Mouse (Mus musculus) cerebellum, adult 8-10 months (tissue): ENCODE data around the gene Cpm.
"Not testable (repeated sequence)": the region's sequence is repeated elsewhere in the genome, so short reads cannot be mapped to it uniquely, and the experiment has no call there.

Experiments used
- DNase-seq: peaks from one replicate; pipeline ENCODE4 v3.0.0; 2022

Cpm gene

GRCm38 (mm10) chr10:117594291-117594850 is 34.9 kb upstream of the Cpm start:
- DNase-seq: no peak

GRCm38 (mm10) chr10:117594913-117595312 is 34.4 kb upstream of the Cpm start:
- no peak for DNase-seq

- no peak for DNase-seq
Observed at GRCm38 (mm10) chr10:117595442-117596164, 33.7 kb upstream of the Cpm start.

GRCm38 (mm10) chr10:117596165-117596735 is 33.0 kb upstream of the Cpm start:
- DNase-seq: no peak

GRCm38 (mm10) chr10:117596771-117597324 is 32.5 kb upstream of the Cpm start:
- DNase-seq: no peak

GRCm38 (mm10) chr10:117597371-117598265 is 31.7 kb upstream of the Cpm start:
- not testable (repeated sequence) for DNase-seq

GRCm38 (mm10) chr10:117598266-117598950 is 30.9 kb upstream of the Cpm start:
- DNase-seq: no peak

GRCm38 (mm10) chr10:117598951-117599572 is 30.2 kb upstream of the Cpm start:
- not testable (repeated sequence) for DNase-seq

GRCm38 (mm10) chr10:117601146-117602035 is 27.9 kb upstream of the Cpm start:
- no peak for DNase-seq

GRCm38 (mm10) chr10:117602325-117603129 is 26.8 kb upstream of the Cpm start:
- no peak for DNase-seq

- DNase-seq: no peak
Observed at GRCm38 (mm10) chr10:117603130-117603833, 26.0 kb upstream of the Cpm start.

- DNase-seq: no peak
Observed at GRCm38 (mm10) chr10:117603834-117604623, 25.3 kb upstream of the Cpm start.

GRCm38 (mm10) chr10:117604624-117605282 is 24.5 kb upstream of the Cpm start:
- DNase-seq: no peak

- DNase-seq: no peak
Observed at GRCm38 (mm10) chr10:117605283-117606243, 23.7 kb upstream of the Cpm start.

- DNase-seq: no peak
Observed at GRCm38 (mm10) chr10:117606423-117606822, 22.9 kb upstream of the Cpm start.

- DNase-seq: no peak
Observed at GRCm38 (mm10) chr10:117607051-117607803, 22.1 kb upstream of the Cpm start.
